Mouse (Mus musculus) hindbrain, embryonic 14.5 days (tissue): ENCODE data around the gene Rxfp3. TPM values are rescaled to one million over a fixed set of nuclear protein-coding genes. Genes with fewer than 3 reads are reported as not detected.
A peak's percentile ranks its signal among the peaks of the same experiment; 100 is the strongest.

Source experiments
- ATAC-seq: fragments of 200-750 bp; cut with Nextera tagmentation; 2 replicates; pipeline ENCODE4 v1.8.0; 2017; ENCODE audit warnings: moderate number of reproducible peaks, mild to moderate bottlenecking, moderate TSS enrichment, moderate library complexity; ENCODE audit not compliant: low FRiP score
- DNase-seq: peaks from one replicate; pipeline ENCODE4 v3.0.0-alpha.2; 2015; ENCODE audit warnings: low spot score
- H3K27ac ChIP-seq: fragments of 300-500 bp; sonication (generic); 2 replicates; pipeline ENCODE4 v1.5.1; 2014; ENCODE audit warnings: mild to moderate bottlenecking, moderate library complexity
- H3K27me3 ChIP-seq: fragments of 300-500 bp; sonication (generic); 2 replicates; pipeline ENCODE4 v1.6.1; 2014; ENCODE audit warnings: mild to moderate bottlenecking, low read length, mixed read lengths; ENCODE audit not compliant: control insufficient read depth, insufficient read depth
- H3K36me3 ChIP-seq: fragments of 300-500 bp; sonication (generic); replicated peaks from 2 replicates; pipeline ENCODE4 v1.6.1; 2014; ENCODE audit not compliant: control insufficient read depth, insufficient read depth
- H3K4me1 ChIP-seq: fragments of 300-500 bp; sonication (generic); replicated peaks from 2 replicates; pipeline ENCODE4 v1.6.1; 2014; ENCODE audit warnings: antibody characterized with exemption, low read length, mixed read lengths; ENCODE audit not compliant: control insufficient read depth, insufficient read depth
- H3K4me2 ChIP-seq: fragments of 300-500 bp; sonication (generic); replicated peaks from 2 replicates; pipeline ENCODE4 v1.6.1; 2014; ENCODE audit warnings: mild to moderate bottlenecking, moderate library complexity
- H3K4me3 ChIP-seq: fragments of 300-500 bp; sonication (generic); replicated peaks from 2 replicates; pipeline ENCODE4 v1.5.1; 2014; ENCODE audit warnings: mild to moderate bottlenecking, low read length
- H3K9ac ChIP-seq: fragments of 300-500 bp; sonication (generic); 2 replicates; pipeline ENCODE4 v1.6.1; 2014
- H3K9me3 ChIP-seq: fragments of 300-500 bp; sonication (generic); 2 replicates; pipeline ENCODE4 v1.6.1; 2016; ENCODE audit warnings: low read length; ENCODE audit not compliant: control insufficient read depth
- WGBS: fragments of 180-500 bp; shearing (Covaris S2); extraction: QIAGEN DNeasy Blood & Tissue Kit; methylation state at CpG from one replicate; pipeline ENCODE4 v1.1.7; 2014; 5-methylcytosine and 5-hydroxymethylcytosine counted together
- polyA plus RNA-seq: library from polyadenylated mRNA; unstranded; fragments of >200 nt; fragmentation: Nextera tagmentation; extraction: Ambion mirVana; gene quantifications from 2 replicates; pipeline ENCODE4 v1.2.1, GENCODE M21; 2014

Rxfp3 gene
- polyA plus RNA-seq = 4.0 and 4.3 TPM in 2 replicates

DNA sequence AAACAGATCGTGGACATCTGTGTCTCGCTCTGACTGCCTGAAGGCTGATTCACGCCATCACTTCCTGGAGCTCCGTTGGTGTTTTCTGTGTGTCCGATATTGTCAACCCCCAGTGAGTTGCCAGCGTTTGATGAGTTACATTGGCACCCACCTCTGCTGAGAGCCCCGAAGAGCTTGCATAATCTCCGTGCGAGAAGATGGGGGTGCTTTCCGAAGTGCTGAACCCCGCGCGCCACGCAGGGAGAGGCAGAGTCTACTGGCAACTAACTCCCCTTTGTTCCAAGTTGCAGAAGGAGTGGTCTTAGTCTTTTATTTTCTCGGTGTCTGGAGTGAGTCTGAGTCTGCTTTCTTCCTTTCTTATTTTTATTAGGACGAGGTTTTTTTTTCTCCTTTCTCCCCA lies at the start of gene Rxfp3:
Gene Rxfp3, minus strand, starts transcription at position 281 of the 400 bp plus-strand sequence.
- 2% methylated on average over 16 of the region's 16 CpGs for whole genome bisulfite sequencing
- DNase-seq (peak; percentile 33), ATAC-seq (no peak; the same call in 1 of the 2 replicates)
- H3K27ac ChIP-seq = no peak within 1 kb of the TSS
- H3K27me3 ChIP-seq = peaks cover 42% of the 10 kb centered on the region
- H3K4me2 ChIP-seq = peak within 1 kb of the TSS; percentile 81
- no peaks in the 10 kb centered on the region for H3K9me3 ChIP-seq
- H3K4me3 ChIP-seq = peak within 1 kb of the TSS; percentile 39
- H3K36me3 ChIP-seq = no peaks in the 10 kb centered on the region
- peak within 1 kb of the TSS; percentile 54 for H3K9ac ChIP-seq
- H3K4me1 ChIP-seq = peaks cover 15% of the 10 kb centered on the region

DNA sequence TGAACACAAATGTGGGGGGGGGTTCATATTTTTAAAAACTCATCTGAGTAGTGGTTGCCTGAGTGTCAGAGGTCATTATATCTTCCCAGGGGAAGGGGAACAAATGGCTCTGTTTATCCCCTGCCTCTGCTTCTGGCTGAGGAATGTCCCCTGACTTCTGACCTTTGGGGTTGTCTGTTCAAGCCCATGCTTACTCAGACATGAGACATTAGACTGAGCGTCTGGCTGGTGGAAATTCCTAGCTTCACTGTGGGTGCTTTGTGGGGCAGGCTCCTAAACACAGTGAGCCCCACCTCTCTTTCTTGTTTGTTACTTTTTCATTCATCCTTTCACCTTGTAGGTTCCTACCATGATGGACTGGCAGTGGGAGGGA lies 47.2 kb upstream of the Rxfp3 start:
- H3K4me1 ChIP-seq = peaks cover 23% of the 10 kb centered on the region
- H3K9ac ChIP-seq = no peak overlapping the region
- no peak for ATAC-seq
- 52% methylated on average over 1 of the region's 1 CpGs for WGBS
- no peaks in the 10 kb centered on the region for H3K9me3 ChIP-seq
- no peak overlapping the region for H3K4me3 ChIP-seq
- peak overlapping the region; percentile 36; the same call in 1 of the 2 replicates for H3K27ac ChIP-seq
- no peaks in the 10 kb centered on the region for H3K27me3 ChIP-seq
- no peak for DNase-seq
- H3K4me2 ChIP-seq = no peak overlapping the region
- H3K36me3 ChIP-seq = no peaks in the 10 kb centered on the region

DNA sequence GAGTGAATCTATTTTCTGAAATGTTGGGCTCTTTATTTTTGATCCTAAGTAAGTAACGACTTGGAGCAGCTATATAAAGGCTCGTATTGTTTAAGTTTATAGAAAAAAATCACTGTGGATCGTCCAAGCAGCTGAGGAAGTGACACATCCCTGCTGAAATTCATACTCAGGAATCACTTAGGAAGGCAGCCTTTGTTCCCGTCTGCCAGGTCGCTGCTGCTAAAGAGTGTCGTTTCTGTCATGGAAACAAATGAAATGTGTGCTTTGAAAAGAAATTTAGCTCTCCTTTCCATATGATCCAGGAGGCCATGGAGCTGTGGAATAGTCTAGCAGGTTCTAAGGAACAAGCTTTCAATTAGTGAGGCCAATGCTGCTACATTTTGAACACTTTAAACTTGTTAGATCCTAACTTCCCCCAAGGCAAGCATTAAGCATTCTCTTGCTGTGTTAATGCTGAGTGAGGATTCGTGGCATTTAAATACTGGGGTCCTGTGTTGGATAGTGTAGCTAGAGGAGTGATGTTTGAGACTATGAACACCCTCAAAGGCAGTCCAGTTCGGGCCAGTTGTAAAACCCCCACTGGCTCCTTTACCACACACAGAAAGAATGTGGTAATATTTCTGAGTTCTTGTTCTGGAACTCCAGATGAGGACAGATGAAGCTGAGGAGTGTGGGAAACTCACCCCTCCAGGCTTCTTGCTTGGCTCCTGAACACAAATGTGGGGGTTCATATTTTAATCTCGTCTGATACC lies 46.6 kb upstream of the Rxfp3 start:
- no peaks in the 10 kb centered on the region for H3K27me3 ChIP-seq
- no peak overlapping the region for H3K9ac ChIP-seq
- H3K4me3 ChIP-seq = no peak overlapping the region
- no peaks in the 10 kb centered on the region for H3K36me3 ChIP-seq
- H3K4me2 ChIP-seq = no peak overlapping the region
- peak overlapping the region; percentile 36; the same call in 1 of the 2 replicates for H3K27ac ChIP-seq
- no peaks in the 10 kb centered on the region for H3K9me3 ChIP-seq
- DNase-seq (no peak), ATAC-seq (no peak)
- H3K4me1 ChIP-seq = peaks cover 23% of the 10 kb centered on the region
- WGBS = 30% methylated on average over 9 of the region's 9 CpGs

DNA sequence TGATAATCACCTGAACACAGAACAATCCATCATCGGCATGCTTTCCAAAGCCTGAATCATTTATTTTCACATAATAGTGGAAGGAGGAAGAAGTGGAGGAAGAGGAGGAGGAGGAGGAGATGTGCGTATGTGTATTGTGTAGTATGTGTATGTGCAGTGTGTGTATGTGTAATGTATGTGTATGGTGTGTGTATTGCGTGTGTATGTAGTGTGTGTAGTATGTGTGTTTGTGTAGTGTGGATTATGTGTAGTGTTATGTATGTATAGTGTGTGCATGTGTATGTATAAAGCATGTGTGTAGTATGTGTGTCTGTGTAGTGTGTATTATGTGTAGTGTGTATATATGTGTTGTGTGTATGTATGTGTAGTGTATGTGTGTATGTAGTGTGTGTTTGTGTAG lies 45.9 kb upstream of the Rxfp3 start:
- no peak for ATAC-seq
- Histone ChIP-seq H3K9me3 (no peaks in the 10 kb centered on the region), H3K4me3 (no peak overlapping the region), H3K4me2 (no peak overlapping the region), H3K4me1 (peaks cover 23% of the 10 kb centered on the region), H3K27ac (no peak overlapping the region), H3K9ac (no peak overlapping the region), H3K27me3 (no peaks in the 10 kb centered on the region), H3K36me3 (no peaks in the 10 kb centered on the region)
- no peak for DNase-seq
- WGBS = 72% methylated on average over 3 of the region's 3 CpGs

DNA sequence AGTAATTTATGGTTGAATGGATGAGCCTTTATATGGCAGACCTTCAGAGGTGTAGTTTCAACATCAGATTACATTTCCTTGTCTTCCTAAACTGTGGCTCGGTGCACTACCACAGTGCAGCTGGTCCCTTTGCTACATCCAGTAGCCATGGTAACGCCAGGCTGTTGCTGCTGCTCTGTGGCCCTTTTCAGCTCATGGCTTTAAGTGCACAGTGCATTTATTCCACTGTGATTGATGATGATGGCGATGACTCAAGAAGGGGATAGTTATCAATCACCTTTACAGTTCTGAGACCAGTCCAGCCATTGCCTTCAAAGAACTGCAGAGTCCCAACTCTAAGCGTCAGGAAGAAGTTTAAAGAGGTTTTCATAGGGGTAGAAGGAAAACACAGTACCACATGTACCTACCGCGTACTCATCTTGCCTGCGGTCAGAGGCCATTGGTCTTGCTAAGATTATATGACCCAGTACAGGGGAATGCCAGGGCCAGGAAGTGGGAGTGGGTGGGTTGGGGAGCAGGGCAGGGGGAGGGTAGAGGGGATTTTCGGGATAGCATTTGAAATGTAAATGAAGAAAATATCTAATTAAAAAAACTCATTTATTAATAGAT lies 45.3 kb upstream of the Rxfp3 start:
- WGBS = 41% methylated on average over 8 of the region's 8 CpGs
- no peak overlapping the region for H3K4me3 ChIP-seq
- peaks cover 23% of the 10 kb centered on the region for H3K4me1 ChIP-seq
- no peak overlapping the region for H3K27ac ChIP-seq
- no peak overlapping the region for H3K4me2 ChIP-seq
- no peak overlapping the region for H3K9ac ChIP-seq
- no peaks in the 10 kb centered on the region for H3K36me3 ChIP-seq
- ATAC-seq (peak; percentile 94), DNase-seq (peak; percentile 52)
- no peaks in the 10 kb centered on the region for H3K27me3 ChIP-seq
- no peaks in the 10 kb centered on the region for H3K9me3 ChIP-seq

DNA sequence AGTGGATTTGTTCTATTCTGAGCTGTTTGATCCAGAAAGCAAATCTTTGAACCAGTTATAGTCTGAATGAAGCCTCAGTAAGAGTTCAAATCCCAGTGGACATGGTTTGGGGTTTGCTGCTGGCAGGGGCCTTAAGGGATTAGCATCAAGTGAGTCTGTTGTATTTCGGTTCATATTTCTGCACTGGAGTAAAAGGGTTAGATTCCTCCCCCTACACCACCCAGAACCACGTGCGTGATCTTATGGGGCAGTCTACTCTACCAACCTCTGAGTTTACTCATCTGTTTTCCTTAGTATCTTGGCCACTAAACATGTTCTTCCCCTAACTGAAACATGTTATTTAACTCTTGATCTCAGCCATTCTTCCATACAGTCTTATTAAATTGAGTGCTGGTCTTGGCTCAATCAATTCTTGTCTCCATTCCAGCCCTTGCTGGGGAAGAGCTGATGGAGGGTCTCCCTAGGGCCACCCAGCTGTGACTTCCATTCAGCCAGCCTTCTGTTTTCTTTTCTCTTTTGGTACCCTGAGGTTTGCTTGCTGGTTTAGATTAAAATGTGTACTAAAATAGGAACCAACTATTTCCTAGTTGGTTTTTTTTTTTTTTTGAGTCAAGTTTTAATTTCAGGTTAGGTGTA lies 38.1 kb upstream of the Rxfp3 start:
- no peak overlapping the region for H3K4me3 ChIP-seq
- H3K27ac ChIP-seq = no peak overlapping the region
- no peaks in the 10 kb centered on the region for H3K9me3 ChIP-seq
- 91% methylated on average over 3 of the region's 3 CpGs for WGBS
- H3K27me3 ChIP-seq = no peaks in the 10 kb centered on the region
- H3K4me1 ChIP-seq = no peaks in the 10 kb centered on the region
- DNase-seq (no peak), ATAC-seq (no peak)
- no peaks in the 10 kb centered on the region for H3K36me3 ChIP-seq
- H3K9ac ChIP-seq = no peak overlapping the region
- H3K4me2 ChIP-seq = no peak overlapping the region

DNA sequence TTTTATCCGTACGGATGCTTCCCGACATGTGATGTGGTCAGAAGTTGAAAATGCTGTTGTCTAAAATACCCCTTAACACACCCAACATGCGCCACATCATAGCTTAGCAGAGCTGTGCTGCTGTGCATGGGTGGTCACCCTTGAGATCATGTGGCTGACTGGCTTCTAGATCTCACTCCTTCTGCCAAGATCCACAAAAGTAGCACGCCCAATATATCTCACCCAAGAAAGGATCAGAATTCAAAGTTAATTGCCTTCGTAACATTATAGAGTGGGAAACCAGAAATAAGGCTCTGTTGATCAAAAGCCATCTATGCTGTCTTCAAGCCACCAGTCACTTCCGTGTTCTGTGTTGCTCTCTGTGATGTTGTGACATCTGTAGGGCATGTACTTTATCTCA lies 30.1 kb upstream of the Rxfp3 start:
- H3K36me3 ChIP-seq = no peaks in the 10 kb centered on the region
- 89% methylated on average over 7 of the region's 7 CpGs for WGBS
- no peak for DNase-seq

DNA sequence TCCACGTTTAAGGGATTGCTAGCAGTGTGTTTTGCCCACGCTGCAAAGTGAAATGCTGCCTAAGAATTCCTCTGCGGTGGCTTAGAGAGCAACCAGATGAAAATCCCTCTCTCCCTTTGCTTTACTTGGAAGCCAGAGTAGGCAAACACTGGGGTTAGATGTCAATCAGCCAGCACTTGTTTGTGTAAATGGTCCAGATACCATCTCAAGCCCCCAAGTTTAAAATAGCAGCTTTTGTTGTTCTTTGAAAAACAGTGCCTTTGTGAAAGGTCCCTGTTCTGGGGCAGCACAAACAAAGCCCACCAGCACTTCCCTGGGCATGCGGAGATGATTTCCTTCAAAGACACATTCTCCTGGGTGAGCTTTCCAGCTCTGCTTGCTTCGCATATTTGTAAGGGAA lies 28.5 kb upstream of the Rxfp3 start:
- WGBS = 8% methylated on average over 5 of the region's 5 CpGs
- Histone ChIP-seq H3K36me3 (no peaks in the 10 kb centered on the region), H3K27me3 (no peaks in the 10 kb centered on the region), H3K9ac (peak overlapping the region; percentile 48; the same call in 1 of the 2 replicates), H3K9me3 (no peaks in the 10 kb centered on the region), H3K4me3 (peak overlapping the region; percentile 27), H3K4me2 (peak overlapping the region; percentile 55), H3K27ac (peak overlapping the region; percentile 77; the same call in 1 of the 2 replicates), H3K4me1 (peaks cover 22% of the 10 kb centered on the region)
- no peak for ATAC-seq
- peak; percentile 30 for DNase-seq

More for the DNA sequence above, 30.1 kb upstream of the Rxfp3 start:
- no peak overlapping the region for H3K4me2 ChIP-seq
- ATAC-seq = no peak
- H3K9me3 ChIP-seq = no peaks in the 10 kb centered on the region
- H3K27me3 ChIP-seq = no peaks in the 10 kb centered on the region
- H3K4me3 ChIP-seq = no peak overlapping the region
- H3K9ac ChIP-seq = no peak overlapping the region
- no peak overlapping the region for H3K27ac ChIP-seq
- peaks cover 22% of the 10 kb centered on the region for H3K4me1 ChIP-seq

DNA sequence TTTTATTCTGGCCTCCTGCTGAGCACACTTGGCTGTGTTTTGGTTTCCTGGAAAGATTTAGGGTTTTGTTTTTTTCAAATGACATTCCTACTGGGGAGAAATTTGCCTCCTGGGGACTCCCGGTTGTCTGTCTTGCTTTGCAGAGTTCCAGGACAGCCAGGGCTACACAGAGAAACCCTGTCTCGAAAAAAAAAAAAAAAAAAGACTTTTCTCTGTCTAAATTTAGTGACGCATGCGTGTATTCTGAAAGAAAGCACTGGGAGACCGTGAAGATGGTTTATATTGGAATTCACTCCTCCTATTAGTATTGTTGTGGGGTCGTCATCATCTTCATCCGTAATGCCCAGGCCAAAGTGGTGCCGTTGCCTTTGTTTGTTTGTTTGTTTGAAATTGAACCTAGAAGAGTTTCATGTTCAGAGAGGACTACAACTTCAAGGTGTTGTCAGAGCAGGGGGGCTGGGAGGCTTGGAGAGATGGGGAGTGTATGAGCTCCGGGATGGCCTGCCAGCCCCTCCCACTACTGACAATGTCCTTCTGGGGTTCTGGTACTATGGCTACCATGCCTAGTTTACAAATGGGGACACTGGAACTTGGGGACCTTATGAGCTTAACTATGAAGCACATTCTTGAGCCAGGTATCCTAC lies 27.9 kb upstream of the Rxfp3 start:
- Histone ChIP-seq H3K9ac (peak overlapping the region; percentile 48; the same call in 1 of the 2 replicates), H3K9me3 (no peaks in the 10 kb centered on the region), H3K4me1 (peaks cover 22% of the 10 kb centered on the region), H3K36me3 (no peaks in the 10 kb centered on the region), H3K27ac (peak overlapping the region; percentile 77), H3K4me2 (peak overlapping the region; percentile 55), H3K4me3 (peak overlapping the region; percentile 27), H3K27me3 (no peaks in the 10 kb centered on the region)
- WGBS = 7% methylated on average over 9 of the region's 9 CpGs
- 0 out of 2 replicates have a peak, but pooled peaks have one; percentile 28 for ATAC-seq
- no peak for DNase-seq
